Mouse (Mus musculus) adrenal gland, postnatal 10 days (tissue): ENCODE data around the gene Tmem200b. TPM values are rescaled to one million over a fixed set of nuclear protein-coding genes. Genes with fewer than 3 reads are reported as not detected.
A peak's percentile ranks its signal among the peaks of the same experiment; 100 is the strongest.

ENCODE experiments used
- DNase-seq: peaks from one replicate; pipeline ENCODE4 v3.0.0; 2021; ENCODE audit warnings: mixed read lengths
- total RNA-seq, 2 experiments: library from RNA; stranded (reverse); gene quantifications; 2 replicates each; pipeline ENCODE4 v1.2.3; 2021

The Tmem200b gene
- total RNA-seq, 2 experiments from 2014 or later, result 7.4 to 9.4 TPM

- no peak for DNase-seq
These were observed 29.1 kb downstream of the Tmem200b start for GRCm38 (mm10) chr4:131950657-131951056.

DNA sequence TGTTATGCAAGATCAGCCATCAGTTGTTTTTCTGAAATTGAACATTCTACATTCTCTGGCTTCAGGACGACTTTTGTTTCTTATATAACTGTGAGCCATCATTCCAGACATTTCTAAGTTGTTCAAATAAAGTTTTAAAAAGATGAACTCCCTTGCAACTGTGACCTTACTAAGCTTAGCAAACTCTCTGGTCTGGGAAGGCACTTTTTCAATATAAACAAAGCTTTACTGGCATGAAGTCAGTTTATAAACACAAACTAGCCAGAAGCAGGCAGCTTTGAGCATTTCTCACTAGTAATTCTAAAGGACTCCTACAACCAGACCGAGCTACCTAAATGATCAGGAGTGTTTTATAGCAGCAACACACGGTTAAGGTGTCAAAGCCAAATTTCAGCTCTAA, 35.6 kb downstream of the Tmem200b start:
- no peak for DNase-seq

DNA sequence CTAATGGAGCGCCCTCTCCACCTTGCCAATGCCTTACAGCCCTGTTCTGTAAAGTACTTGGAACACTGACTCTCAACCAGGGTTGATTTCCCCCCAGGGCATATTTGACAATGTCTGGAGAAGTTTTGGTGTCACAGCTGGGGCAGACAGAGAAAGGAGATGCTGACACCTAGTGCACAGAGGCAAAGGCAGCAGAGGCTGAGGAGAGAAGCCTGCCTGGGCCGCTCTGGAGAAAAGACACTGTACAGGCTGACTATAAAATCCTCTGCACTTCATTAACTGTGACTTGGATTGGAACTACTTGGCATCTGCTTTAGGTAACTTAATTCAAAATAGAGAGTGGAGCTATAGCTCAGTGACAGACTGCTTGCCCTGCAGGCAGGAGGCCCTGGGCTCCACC, 47.3 kb downstream of the Tmem200b start:
- DNase-seq, result peak; percentile 22

DNA sequence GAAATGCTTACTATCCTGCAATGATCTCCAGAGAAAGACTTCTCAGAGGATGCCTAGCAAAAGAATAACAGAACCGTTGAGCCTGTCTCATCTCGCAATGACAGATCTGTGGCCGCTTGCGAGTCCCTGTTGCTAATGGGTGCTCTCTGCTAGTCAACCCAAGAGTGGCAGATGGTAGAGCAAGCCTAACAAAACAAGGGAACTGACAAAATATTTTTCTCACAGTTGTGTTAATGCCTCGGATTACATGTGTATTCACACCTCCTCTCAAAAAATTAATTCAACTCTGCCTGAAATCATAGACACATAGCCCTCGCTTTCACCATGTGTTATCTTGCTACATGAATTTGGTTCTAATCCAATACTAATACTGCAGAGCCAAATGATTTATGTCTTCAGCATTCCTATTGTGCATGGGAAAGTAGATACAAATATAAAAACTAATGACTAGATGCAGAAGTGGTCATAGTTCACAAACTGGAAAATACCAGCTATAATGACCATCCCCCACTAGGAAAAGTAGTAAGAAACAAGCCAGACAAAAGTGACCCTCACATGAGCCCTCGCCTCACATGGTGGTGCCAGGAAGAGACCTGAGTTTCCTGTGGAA, 48.8 kb downstream of the Tmem200b start:
- DNase-seq, result no peak

Other genes starting within 250 kb of the Tmem200b start
- gene Ptpru, start 83.5 kb upstream of the Tmem200b start, total RNA-seq, result 10 to 100 TPM; 27.0 to 33.8 TPM
- gene Mecr, start 78.3 kb upstream of the Tmem200b start, total RNA-seq, result 100 to 1,000 TPM; 144 to 154 TPM
- gene Srsf4, start 48.2 kb upstream of the Tmem200b start, total RNA-seq, result 10 to 100 TPM; 65.9 to 68.7 TPM
- under 1 TPM; 0.15 to 0.55 TPM for gene Gm10300, start 152.9 kb downstream of the Tmem200b start, total RNA-seq
- gene Epb41, start 153.6 kb downstream of the Tmem200b start, total RNA-seq, result 10 to 100 TPM; 77.8 to 79.6 TPM
- gene Oprd1, start 222.7 kb downstream of the Tmem200b start, total RNA-seq, result under 1 TPM; 0.51 to 0.55 TPM